Mouse (Mus musculus): ENCODE data around the gene Gpank1.
A peak's percentile ranks its signal among the peaks of the same experiment; 100 is the strongest.

The Gpank1 gene

GRCm38 (mm10) chr17:35131500-35132173 lies 10.4 kb downstream of the Gpank1 start, which contains the start of gene Apom:
Gene Apom (minus strand): TSS chr17:35132050.
- DNase-seq (ENCODE audit: low read depth), result no peak

- DNase-seq (ENCODE audit: low read depth), result no peak
Measured at GRCm38 (mm10) chr17:35132174-35132560, 10.9 kb downstream of the Gpank1 start.

GRCm38 (mm10) chr17:35133517-35133916 lies 12.3 kb downstream of the Gpank1 start:
- no peak for DNase-seq (ENCODE audit: low read depth)

- DNase-seq (ENCODE audit: low read depth), result peak; percentile 98
Measured at GRCm38 (mm10) chr17:35134801-35135590, 13.7 kb downstream of the Gpank1 start, which contains the start of gene Bag6. Gene Bag6 (plus strand): TSS chr17:35135178.

DNA sequence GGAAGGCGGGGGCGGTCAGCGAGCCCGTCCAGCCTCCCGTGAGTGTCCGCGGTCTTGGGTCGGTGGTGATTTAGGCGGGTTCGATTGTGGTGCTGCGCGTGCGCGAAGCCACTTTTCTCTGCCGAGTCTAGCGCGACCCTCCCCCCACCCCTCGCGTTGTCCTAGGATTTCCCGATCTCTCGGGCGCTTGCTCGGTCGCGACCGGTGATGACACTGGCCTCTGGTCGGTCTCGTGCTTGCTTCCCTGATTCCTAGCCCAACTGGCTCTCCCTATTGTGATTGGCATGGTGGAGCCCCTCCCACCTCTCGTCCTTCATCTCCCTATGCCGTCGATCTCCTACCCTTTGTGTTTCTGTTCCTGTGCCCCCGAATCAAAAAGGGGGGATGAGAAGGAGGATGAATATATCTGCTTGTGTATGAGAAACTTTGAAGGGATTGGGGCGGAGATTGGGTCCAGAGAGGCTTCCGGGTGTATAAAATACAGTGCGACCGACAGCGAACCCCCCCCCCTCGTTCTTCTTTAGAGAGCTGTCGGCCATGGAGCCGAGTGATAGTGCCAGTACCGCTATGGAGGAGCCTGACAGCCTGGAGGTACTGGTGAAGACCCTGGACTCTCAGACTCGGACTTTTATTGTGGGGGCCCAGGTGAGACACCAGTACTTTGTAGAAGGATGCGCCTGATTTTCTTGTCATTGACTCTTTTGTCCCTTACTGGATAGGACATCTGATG lies 14.5 kb downstream of the Gpank1 start:
- no peak for DNase-seq (ENCODE audit: low read depth)

DNA sequence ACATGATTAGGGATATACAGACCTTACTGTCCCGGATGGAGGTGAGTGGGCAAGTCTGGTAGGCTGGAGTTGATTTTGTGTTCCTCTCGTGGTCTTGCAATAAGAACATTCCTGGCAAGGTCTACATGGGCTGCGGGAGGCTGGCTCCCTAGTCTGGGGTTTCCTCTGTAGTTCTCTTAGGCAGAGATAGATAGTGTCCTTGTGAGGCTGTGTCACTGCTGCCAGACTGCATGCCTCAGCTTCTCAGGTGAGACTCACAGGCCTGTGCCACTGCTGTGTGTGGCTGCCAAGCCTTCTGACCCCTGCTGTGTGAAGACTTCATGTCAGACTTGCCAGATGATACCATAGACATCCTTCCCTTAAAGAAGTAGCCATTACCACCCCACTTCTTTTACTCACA lies 18.0 kb downstream of the Gpank1 start:
- no peak for DNase-seq (ENCODE audit: low read depth)

- no peak for DNase-seq (ENCODE audit: low read depth)
Measured at GRCm38 (mm10) chr17:35140490-35140996, 19.3 kb downstream of the Gpank1 start.

GRCm38 (mm10) chr17:35141971-35142370 lies 20.7 kb downstream of the Gpank1 start:
- no peak for DNase-seq (ENCODE audit: low read depth)

DNA sequence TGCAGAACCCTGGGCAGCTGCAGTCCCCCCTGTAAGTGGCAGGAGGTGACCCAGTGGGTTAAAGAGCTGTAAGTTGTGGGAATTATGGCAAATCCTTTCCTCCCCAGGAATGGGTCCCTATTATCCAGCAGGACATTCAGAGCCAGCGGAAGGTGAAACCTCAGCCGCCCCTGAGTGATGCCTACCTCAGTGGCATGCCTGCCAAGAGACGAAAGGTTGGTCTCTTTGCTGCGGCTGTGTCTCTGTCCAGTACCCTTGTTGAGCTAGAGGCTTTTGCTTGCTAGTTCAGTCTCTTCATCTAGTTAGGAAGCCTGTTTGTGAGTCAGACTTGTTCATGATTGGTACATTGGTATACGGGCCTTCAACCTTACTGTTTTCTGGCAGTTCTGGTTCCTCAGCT lies 24.9 kb downstream of the Gpank1 start:
- DNase-seq (ENCODE audit: low read depth), result no peak

GRCm38 (mm10) chr17:35147348-35147747 lies 26.1 kb downstream of the Gpank1 start:
- no peak for DNase-seq (ENCODE audit: low read depth)

DNA sequence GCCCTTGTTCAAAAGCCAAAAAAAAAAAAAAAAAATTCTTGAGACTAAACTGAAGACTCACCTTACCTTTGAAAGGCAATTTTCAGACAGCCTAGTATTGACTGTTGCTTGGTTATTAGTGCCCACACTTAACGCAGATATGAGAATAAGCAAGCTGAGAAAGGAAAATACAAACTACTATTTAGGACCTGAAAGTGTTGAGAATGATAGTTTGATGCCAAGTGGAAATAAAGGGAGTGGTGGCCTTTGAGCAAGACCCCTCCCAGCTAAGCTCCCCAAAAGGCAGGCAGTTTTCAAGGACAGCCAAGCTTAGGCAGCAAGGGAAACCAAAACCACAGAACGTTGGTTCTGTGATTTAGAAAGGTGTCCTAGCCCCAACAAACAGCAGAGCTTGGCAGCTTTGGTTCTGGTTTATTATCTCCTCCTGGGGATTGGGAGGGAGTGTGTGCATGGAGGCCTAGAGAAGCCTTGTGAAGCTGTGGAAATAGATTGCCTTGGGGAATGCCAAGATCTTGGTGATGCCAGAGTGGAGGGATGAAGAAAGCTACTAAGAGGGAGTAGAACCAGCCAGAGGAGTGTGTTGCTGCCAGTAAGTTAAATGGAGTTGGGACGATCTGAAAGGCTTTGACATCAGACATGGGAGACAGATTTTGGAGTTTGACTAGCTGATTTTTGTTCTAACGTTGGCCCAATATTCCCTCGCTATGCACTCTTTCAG lies 26.8 kb downstream of the Gpank1 start:
- DNase-seq (ENCODE audit: low read depth), result no peak

DNA sequence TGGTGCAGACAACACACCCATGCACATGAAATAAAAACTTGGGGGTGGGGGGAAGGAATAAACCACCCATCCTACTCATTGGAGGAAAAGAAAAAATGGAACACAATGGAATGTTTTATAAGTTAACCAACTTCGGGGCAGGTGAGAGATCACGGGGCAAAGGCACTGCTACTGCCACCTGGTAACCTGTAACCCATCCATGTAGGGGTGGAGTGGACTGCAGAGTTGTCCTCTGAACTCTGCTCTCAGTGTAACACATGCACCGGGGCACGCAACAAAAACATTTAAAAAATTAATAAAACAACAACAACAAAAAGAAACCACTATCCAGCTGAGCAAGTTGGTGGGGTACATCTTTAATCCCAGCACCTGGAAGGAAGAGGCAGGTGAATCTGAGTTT lies 30.9 kb downstream of the Gpank1 start:
- no peak for DNase-seq (ENCODE audit: low read depth)

DNA sequence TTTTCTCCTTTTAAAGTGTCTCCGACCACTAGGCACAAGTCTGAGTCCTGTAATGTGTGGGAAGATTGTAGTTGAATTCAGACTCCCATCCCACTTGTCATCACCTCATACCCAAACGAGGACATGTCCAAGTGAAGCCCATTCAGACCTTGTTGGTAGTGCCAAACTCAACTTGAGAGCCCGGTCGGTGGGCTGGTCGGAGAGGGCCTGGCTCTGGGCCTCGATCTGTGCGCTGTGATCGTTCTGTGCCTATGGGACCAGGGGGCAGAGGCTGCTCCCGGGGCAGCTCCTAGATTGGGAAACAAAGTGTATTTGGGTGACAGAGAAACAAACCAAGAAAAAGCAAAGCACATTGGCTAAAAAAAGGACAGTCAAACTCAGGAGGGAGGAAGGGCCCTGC lies 31.8 kb downstream of the Gpank1 start:
- no peak for DNase-seq (ENCODE audit: low read depth)

DNA sequence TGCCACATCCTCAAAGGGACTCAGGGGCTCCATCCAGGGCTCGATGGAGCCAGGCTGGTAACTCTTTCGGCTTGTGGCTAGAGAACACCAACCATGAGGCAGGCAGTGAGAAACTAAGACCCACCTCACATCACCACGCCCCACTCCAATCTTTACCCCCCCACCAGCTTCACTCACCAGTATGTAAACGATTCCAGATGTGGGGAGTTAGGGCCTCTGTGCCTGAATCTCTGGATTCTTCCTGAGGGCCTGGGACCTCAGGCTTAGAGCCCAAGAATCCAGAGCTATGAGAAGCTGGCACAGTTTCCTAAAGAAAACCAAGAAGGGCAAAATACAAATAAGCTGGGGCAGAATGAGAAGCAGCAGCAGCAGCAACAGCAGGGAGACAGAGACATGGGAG lies 32.7 kb downstream of the Gpank1 start:
- no peak for DNase-seq (ENCODE audit: low read depth)

DNA sequence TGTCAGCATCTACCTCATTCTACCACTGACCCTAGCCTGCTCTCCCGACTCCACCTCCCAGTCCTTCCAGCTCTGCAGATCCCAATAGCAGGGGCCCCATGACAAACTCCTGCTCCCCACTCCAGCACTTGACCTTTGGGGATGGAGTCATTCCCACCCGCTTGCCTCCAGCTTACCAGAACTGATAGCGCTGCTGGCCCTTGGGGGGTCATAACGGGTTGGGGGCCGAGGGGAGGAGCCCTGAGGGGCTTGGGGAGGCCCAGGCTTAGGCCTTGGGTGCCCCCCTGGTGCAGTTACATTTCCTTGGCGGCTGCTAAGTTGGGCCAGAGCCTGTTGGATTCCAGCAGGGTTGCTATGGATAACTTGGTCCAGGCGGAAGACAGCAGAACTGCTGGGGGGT lies 33.4 kb downstream of the Gpank1 start:
- no peak for DNase-seq (ENCODE audit: low read depth)

DNA sequence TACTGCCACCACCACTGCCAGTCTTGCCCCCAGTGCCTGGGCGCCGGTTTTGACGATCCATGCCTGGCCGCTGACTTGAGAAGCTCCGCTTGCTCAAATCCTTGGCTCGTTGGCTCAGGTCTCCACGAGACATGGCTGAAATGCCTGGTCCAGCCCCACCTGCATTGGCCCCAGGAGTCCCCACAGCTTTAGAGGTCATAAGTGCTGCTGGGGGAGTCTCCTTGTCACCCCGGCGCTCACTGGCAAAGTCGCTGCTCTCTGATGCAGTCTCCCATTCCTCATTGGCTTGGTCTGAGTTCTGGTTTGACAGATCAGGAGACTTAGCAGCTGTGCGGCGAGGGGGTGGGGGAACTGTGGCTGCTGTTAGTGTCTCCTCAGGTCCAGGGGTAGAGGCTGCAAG lies 34.2 kb downstream of the Gpank1 start:
- no peak for DNase-seq (ENCODE audit: low read depth)

DNA sequence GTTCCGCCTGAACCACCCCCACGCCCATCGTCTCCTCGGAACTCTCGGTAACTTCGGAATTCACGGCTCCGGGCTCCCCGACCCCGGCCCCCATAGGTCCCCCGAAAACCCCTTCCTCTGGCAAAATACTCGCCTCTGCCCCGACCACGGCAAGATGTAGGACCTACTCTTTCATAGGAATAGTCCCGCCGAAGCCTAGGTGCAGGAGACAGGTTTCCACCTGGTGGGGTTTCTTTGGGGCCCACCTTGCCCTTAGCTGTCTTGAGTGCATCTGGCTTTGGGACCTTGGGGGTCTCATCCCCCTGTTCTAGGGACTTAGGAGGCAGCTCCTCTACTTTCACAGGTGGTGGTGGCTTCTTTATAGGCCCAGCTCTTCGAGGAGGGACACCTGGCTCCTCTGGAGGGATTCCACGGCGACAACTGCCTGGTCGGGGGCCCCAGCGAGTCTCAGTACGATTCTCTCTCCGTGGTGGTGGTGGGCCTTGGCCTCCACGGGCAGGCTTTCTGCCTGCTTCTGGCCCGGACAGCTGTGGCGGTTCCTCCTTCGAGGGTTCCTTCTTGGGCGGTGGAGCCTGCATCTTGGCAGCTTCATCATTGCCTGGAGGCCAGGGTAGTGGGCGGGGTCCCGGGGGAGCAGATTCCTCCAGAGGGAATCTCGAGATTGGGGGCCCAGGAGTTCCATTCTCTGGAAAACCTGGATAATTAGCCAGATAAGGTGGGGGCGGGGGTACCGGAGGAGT lies 35.4 kb downstream of the Gpank1 start:
- no peak for DNase-seq (ENCODE audit: low read depth)

DNA sequence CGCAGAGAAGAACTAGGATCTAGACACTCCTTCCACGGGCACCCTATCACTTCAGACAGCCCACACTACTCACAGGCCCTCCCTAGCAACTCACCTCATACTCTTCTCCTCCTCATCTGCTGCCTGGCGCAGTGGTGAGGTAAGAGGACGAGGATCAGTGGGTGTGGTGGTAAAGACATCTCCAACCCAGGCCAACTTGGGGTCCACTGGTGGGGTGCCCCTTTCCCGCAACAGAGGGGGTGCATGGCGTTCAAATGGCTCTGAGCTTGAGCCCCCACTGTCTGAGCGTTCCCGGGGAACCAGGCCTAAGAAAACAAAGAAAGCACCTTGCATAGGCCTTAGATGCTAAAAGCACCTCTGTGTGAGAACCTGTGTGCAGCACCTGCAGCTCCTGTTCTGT lies 36.0 kb downstream of the Gpank1 start:
- no peak for DNase-seq (ENCODE audit: low read depth)

DNA sequence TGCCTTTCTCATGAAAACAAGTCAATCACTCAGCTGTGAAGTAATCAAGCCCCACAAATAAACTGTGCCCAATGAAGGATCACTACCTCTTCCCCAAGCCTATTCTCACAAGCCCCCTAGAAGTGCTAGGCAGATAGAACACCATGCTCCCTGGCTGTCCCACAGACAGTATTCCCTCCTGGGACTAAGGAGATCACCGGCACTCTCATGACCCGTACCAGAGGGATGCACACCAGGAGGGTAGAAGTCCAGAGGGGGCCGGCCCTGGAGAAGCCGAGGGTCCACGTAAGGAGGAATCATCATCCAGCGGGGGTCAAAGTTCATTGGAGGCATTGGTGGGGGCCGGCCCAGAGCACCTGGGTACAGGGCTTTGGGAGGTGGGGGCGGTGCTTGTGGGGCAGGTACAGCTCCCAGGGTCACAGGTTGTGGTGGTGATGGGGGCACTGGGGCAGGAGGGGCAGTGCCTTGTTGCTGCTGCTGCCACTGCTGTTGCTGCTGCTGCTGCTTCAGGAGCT lies 36.5 kb downstream of the Gpank1 start:
- DNase-seq (ENCODE audit: low read depth), result no peak

DNA sequence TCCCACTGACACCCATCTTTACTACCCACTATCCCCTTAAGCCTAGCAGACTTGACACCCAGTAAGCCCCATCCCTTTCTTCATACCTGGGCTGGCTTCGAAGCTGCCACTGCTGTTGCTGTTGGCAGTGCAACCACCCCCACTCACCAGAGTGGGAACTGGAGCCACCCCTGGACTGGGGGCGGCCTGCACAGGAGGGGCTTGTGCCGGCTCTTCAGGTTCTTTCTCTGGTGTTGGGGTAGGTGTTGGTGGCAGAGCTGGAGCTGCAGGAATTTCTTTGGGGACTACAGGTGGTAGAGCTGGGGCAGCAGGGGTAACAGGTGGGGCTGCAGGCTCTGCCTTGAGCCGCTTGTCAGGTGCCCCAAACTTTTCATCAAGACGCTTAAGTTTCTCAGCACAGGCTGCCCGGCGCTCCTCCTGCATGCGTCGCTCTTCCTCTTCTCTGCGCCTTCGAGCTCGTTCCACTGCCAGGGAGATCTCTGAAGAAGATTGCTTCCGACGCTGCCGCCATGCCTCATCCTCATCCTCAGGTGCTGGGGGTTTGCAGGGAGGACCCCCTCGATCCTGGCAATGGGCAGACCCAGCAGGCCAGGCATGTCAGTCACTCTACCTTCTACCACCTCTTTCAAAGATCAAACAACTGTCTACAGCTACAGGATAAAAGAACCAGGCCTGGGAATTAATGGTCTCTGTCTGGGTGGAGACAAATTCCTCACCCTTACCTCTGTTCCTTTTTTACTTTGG lies 37.8 kb downstream of the Gpank1 start:
- DNase-seq (ENCODE audit: low read depth), result no peak

All from naive thymus-derived CD4-positive, alpha-beta T cell, adult 2 months (primary cell).